Mouse (Mus musculus): ENCODE measurements at regions not wholly inside any gene's neighbourhood (a gene's known extent, or its start where the extent isn't known, plus 50 kb on each side); places are given as distances from the start of the nearest gene placed in this dataset.

DNA sequence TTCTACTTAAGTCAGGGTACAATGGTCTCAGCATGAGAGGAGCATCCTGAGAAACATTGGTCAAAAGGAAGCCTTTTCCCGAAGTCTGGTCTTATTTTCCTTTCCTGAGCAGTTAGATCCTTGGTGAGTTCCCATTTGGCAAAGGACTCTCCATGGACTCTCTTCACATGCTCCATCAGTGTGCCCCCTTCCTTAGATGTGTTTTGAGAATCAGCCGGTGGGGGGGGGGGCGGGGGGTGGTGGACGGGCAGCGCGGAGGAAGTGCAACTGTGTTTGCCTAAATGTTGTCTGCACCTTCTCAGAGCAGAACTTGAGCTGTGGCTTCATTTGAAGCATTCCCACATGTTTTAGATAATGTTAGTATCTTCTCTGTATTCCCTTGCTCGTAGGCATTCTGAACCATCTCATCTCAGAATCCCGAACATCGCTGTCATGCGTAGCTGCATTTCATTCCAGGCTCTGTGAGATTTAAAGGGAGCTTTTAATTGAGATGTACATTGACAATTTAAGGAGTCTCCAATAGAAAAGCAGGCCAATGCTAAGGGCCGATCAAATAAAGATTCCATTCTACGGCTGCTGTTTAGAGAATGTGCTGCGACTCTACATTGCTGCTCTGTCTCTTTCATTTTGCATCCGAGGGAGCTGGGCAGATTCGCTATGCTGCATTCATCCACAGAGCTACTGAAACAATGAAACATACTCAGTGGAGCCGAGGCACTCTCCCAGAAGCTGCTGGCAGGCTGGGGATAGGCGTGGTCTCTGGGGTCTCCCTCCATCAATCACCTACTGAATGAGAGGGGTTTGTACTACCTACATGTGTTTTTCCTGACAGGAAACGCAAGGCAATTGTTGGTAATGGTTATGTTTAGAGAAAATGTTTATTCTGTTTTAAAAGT, 92.9 kb downstream of the Pax1 start:
- no peak overlapping the region for H3K9ac ChIP-seq (replicated peaks; ENCODE audit: low read depth)
- DNase-seq (ENCODE audit: low spot score) (peak; percentile 53), ATAC-seq (peak; percentile 92)
- 43% methylated on average over 18 of the region's 18 CpGs for WGBS
- no peaks in the 10 kb centered on the region for H3K4me1 ChIP-seq (ENCODE audit: insufficient read depth, low read depth, low read length)
- no peaks in the 10 kb centered on the region for H3K36me3 ChIP-seq (ENCODE audit: insufficient read depth, low read length)
- TF ChIP-seq EP300 (IDR thresholded peaks at IDR 0.05) (peak; percentile 61), CTCF (IDR thresholded peaks at IDR 0.05) (no peak)
- H3K4me3 ChIP-seq (ENCODE audit: low read depth, low read length), result 0 out of 2 replicates have a peak overlapping the region, but pooled peaks have one; percentile 10
- no peaks in the 10 kb centered on the region for H3K27me3 ChIP-seq (replicated peaks; ENCODE audit: insufficient read depth, low read length)
- H3K27ac ChIP-seq (ENCODE audit: low read length), result no peak overlapping the region
- H3K9me3 ChIP-seq (ENCODE audit: low read length), result no peaks in the 10 kb centered on the region
- peak overlapping the region; percentile 14; the same call in 1 of the 2 replicates for H3K4me2 ChIP-seq (replicated peaks; ENCODE audit: low read depth, low read length)
